In genomic region chr2:77146291-77146690, GRCm38 (mm10) we compare ENCODE assay signal across 25 mouse cellular contexts. TPM values are rescaled to one million over a fixed set of nuclear protein-coding genes. Genes with fewer than 3 reads are reported as not detected.
"Had no signal": no experiment of that assay in that cellular context is flagged by ENCODE, and none has a peak within 500 bp of the region (broad histone marks: within the 10 kb centered on the region; RNA-seq: fewer than 3 reads in every experiment).

No protein-coding gene starts in this region.

- DNase-seq: kidney, adult 8-10 months; kidney, postnatal 14 days; kidney, postnatal 4 days; liver; lung, adult 18-20 months; lung, postnatal 14 days; midbrain, embryonic 14.5 days; right cerebral cortex, adult 18-20 months; right cerebral cortex, postnatal 14 days; right cerebral cortex, postnatal 4 days; thymus, adult 2 months; thymus, postnatal 14 days; thymus, postnatal 4 days had no signal

- H3K4me3 ChIP-seq: limb, embryonic 10.5 days; limb, embryonic 13.5 days; liver, embryonic 12.5 days; liver, embryonic 15.5 days; lung, embryonic 15.5 days; myocyte; neural tube, embryonic 13.5 days had no signal

- H3K9me3 ChIP-seq: limb, embryonic 10.5 days; limb, embryonic 13.5 days; liver, embryonic 12.5 days; liver, embryonic 15.5 days; lung, embryonic 15.5 days; neural tube, embryonic 13.5 days had no signal

- H3K27ac ChIP-seq: limb, embryonic 10.5 days; limb, embryonic 13.5 days; liver, embryonic 12.5 days; liver, embryonic 15.5 days; lung, embryonic 15.5 days; macrophage; neural tube, embryonic 13.5 days; stomach, postnatal 0 days had no signal

- H3K27me3 ChIP-seq: limb, embryonic 13.5 days; liver, embryonic 12.5 days; liver, embryonic 15.5 days; lung, embryonic 15.5 days; neural tube, embryonic 13.5 days had no signal

- H3K4me1 ChIP-seq: liver, embryonic 12.5 days; liver, embryonic 15.5 days; lung, embryonic 15.5 days had no signal

- H3K36me3 ChIP-seq: limb, embryonic 10.5 days; limb, embryonic 13.5 days; liver, embryonic 12.5 days; liver, embryonic 15.5 days; lung, embryonic 15.5 days; neural tube, embryonic 13.5 days had no signal

- ATAC-seq: intestine, postnatal 0 days; liver, embryonic 12.5 days had no signal

- H3K9ac ChIP-seq: limb, embryonic 13.5 days; liver, embryonic 12.5 days; liver, embryonic 15.5 days; lung, embryonic 15.5 days; neural tube, embryonic 13.5 days had no signal

- H3K4me2 ChIP-seq: limb, embryonic 13.5 days; liver, embryonic 12.5 days; liver, embryonic 15.5 days; lung, embryonic 15.5 days; neural tube, embryonic 13.5 days had no signal

RNA-seq across cellular contexts. Expression of gene Ccdc141, which starts 24.1 kb away (rescaled TPM):
- total RNA-seq: monocyte, adult 5-6 weeks; neutrophil, adult 5-6 weeks had no signal
